Mouse (Mus musculus) midbrain, postnatal 0 days (tissue): ENCODE results near the gene Mgat4a. TPM values are rescaled to one million over a fixed set of nuclear protein-coding genes. Genes with fewer than 3 reads are reported as not detected.
"Not testable (repeated sequence)": the region's sequence is repeated elsewhere in the genome, so short reads cannot be mapped to it uniquely, and the experiment has no call there.

Source experiments
- ATAC-seq: fragments of 200-750 bp; cut with Nextera tagmentation; 2 replicates; pipeline ENCODE4 v1.8.0; 2017; ENCODE audit warnings: moderate number of reproducible peaks, mild to moderate bottlenecking, moderate TSS enrichment, moderate library complexity; ENCODE audit not compliant: low FRiP score
- DNase-seq: peaks from one replicate; pipeline ENCODE4 v3.0.0-alpha.2; 2015; ENCODE audit warnings: low spot score
- H3K27ac ChIP-seq: fragments of 300-500 bp; sonication (generic); 2 replicates; pipeline ENCODE4 v1.5.1; 2014; ENCODE audit warnings: low read depth, mild to moderate bottlenecking, low read length, mixed read lengths
- H3K27me3 ChIP-seq: fragments of 300-500 bp; sonication (generic); 2 replicates; pipeline ENCODE4 v1.6.1; 2014; ENCODE audit warnings: low read length, control low read depth, mixed read lengths; ENCODE audit not compliant: insufficient read depth
- H3K36me3 ChIP-seq: fragments of 300-500 bp; sonication (generic); 2 replicates; pipeline ENCODE4 v1.6.1; 2014; ENCODE audit warnings: low read length, control low read depth, mixed read lengths; ENCODE audit not compliant: insufficient read depth
- H3K4me1 ChIP-seq: fragments of 300-500 bp; sonication (generic); 2 replicates; pipeline ENCODE4 v1.6.1; 2014; ENCODE audit warnings: mild to moderate bottlenecking, control low read depth, antibody characterized with exemption, low read length, mixed read lengths; ENCODE audit not compliant: insufficient read depth
- H3K4me2 ChIP-seq: fragments of 300-500 bp; sonication (generic); 2 replicates; pipeline ENCODE4 v1.6.1; 2014; ENCODE audit warnings: low read depth, mild to moderate bottlenecking, low read length, mixed read lengths; ENCODE audit not compliant: poor library complexity, severe bottlenecking
- H3K4me3 ChIP-seq: fragments of 300-500 bp; sonication (generic); 2 replicates; pipeline ENCODE4 v1.5.1; 2014; ENCODE audit warnings: low read depth, mild to moderate bottlenecking, low read length, moderate library complexity
- H3K9ac ChIP-seq: fragments of 300-500 bp; sonication (generic); replicated peaks from 2 replicates; pipeline ENCODE4 v1.6.1; 2014; ENCODE audit warnings: mild to moderate bottlenecking, low read length, moderate library complexity, mixed read lengths; ENCODE audit not compliant: poor library complexity, severe bottlenecking
- H3K9me3 ChIP-seq: fragments of 300-500 bp; sonication (generic); 2 replicates; pipeline ENCODE4 v1.6.1; 2016; ENCODE audit warnings: low read length, control low read depth
- CTCF ChIP-seq: IDR thresholded peaks from 2 replicates; pipeline ENCODE4 v1.5.1; 2016; ENCODE audit warnings: antibody characterized with exemption, mild to moderate bottlenecking
- WGBS: fragments of 180-500 bp; shearing (Covaris S2); extraction: QIAGEN DNeasy Blood & Tissue Kit; methylation state at CpG from one replicate; pipeline ENCODE4 v1.1.7; 2014; 5-methylcytosine and 5-hydroxymethylcytosine counted together
- polyA plus RNA-seq: library from polyadenylated mRNA; unstranded; fragments of >200 nt; fragmentation: Nextera tagmentation; extraction: Ambion mirVana; gene quantifications from 2 replicates; pipeline ENCODE4 v1.2.1, GENCODE M21; 2015
- total RNA-seq: library from RNA; depleted of rRNA; stranded (reverse); fragments of >200 nt; gene quantifications from 2 replicates; pipeline ENCODE4 v1.2.3, GENCODE M21; 2014

Mgat4a gene
- total and polyA plus RNA-seq, 2 experiments from 2014 or later = 9.2 to 27.8 TPM

- H3K36me3 ChIP-seq = no peaks in the 10 kb centered on the region; the same call in 1 of the 2 replicates
Measured at GRCm38 (mm10) chr1:37505348-37505730, 35.5 kb downstream of the Mgat4a start.

DNA sequence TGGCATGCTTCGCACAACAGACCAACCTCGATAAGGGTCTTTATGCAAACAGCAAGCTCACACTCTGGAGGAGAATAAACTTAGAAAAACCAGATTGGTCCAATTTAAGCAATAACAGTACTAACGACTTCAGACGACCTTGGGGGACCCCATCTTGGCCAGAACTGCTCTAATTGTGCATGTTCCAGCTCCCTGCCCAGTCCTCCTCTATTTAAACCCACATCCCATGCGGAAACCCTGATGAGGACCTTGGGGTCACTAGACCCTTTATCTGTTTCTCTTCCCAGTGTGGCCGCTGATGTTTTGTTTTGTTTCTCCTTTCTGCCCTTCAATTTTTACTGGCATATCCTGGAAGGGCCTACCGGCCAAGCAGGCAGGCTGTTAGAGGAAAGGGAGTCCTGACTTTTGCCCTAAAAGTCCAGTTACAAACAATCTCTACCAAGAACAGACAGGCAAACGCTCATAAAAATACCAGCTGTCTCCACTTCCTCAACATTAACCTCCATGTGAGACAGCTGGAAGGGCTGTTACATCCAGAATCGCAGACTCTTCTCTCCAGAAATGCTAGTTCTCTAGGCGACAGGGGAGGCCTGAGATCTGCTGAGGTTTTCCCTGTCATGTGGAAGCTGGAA lies 36.0 kb downstream of the Mgat4a start:
- Histone ChIP-seq H3K36me3 (no peaks in the 10 kb centered on the region; the same call in 1 of the 2 replicates), H3K4me1 (no peaks in the 10 kb centered on the region), H3K9ac (no peak overlapping the region), H3K27me3 (no peaks in the 10 kb centered on the region), H3K9me3 (0 out of 2 replicates have a peak, but pooled peaks cover 3% of the 10 kb centered on the region), H3K4me3 (no peak overlapping the region), H3K27ac (no peak overlapping the region; the same call in 1 of the 2 replicates), H3K4me2 (no peak overlapping the region)
- ATAC-seq (no peak), DNase-seq (no peak)
- no peak for TF ChIP-seq CTCF
- 82% methylated on average over 10 of the region's 10 CpGs for WGBS

More at GRCm38 (mm10) chr1:37505348-37505730, 35.5 kb downstream of the Mgat4a start:
- no peaks in the 10 kb centered on the region for H3K4me1 ChIP-seq
- 94% methylated on average over 9 of the region's 9 CpGs for WGBS
- H3K9me3 ChIP-seq = 0 out of 2 replicates have a peak, but pooled peaks cover 3% of the 10 kb centered on the region
- ATAC-seq = no peak
- no peak for DNase-seq
- no peak overlapping the region for H3K4me2 ChIP-seq
- no peak overlapping the region; the same call in 1 of the 2 replicates for H3K27ac ChIP-seq
- H3K4me3 ChIP-seq = no peak overlapping the region
- H3K9ac ChIP-seq = no peak overlapping the region
- no peaks in the 10 kb centered on the region for H3K27me3 ChIP-seq
- TF ChIP-seq CTCF = no peak

DNA sequence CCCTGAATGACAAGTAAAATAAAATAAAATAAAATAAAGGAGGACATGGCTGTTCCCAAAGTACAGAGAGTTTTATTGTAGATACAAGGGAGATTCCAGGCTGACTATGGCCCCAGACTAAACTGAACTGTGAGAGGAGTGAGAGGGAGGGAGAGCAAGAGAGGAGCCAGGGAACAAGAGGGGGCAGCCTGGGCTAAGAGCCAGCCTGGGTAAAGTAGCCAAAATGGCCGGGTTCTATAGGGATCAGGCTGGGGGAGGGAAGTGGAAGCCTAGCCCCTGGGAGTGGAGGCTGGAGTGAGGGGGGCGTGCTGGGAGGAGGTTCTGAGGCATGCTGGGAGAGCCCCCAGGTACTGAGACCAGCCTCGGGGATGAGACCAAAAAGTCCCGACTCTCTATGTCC lies 37.2 kb downstream of the Mgat4a start:
- no peak for DNase-seq

GRCm38 (mm10) chr1:37502354-37502753 lies 38.5 kb downstream of the Mgat4a start:
- ATAC-seq (no peak), DNase-seq (no peak)
- no peaks in the 10 kb centered on the region for H3K4me1 ChIP-seq
- H3K27me3 ChIP-seq = no peaks in the 10 kb centered on the region
- 84% methylated on average over 9 of the region's 9 CpGs for WGBS
- H3K9ac ChIP-seq = no peak overlapping the region
- no peak overlapping the region for H3K4me2 ChIP-seq
- no peak overlapping the region for H3K4me3 ChIP-seq
- 0 out of 2 replicates have a peak, but pooled peaks cover 3% of the 10 kb centered on the region for H3K9me3 ChIP-seq
- no peak for TF ChIP-seq CTCF
- no peaks in the 10 kb centered on the region; the same call in 1 of the 2 replicates for H3K36me3 ChIP-seq
- no peak overlapping the region for H3K27ac ChIP-seq

More for the DNA sequence above, 37.2 kb downstream of the Mgat4a start:
- H3K9ac ChIP-seq = no peak overlapping the region
- no peak overlapping the region for H3K4me2 ChIP-seq
- no peaks in the 10 kb centered on the region for H3K4me1 ChIP-seq
- no peak overlapping the region for H3K27ac ChIP-seq
- WGBS = 75% methylated on average over 4 of the region's 4 CpGs
- no peaks in the 10 kb centered on the region for H3K27me3 ChIP-seq
- no peak overlapping the region for H3K4me3 ChIP-seq
- 0 out of 2 replicates have a peak, but pooled peaks cover 3% of the 10 kb centered on the region for H3K9me3 ChIP-seq
- TF ChIP-seq CTCF = no peak
- no peak for ATAC-seq
- no peaks in the 10 kb centered on the region; the same call in 1 of the 2 replicates for H3K36me3 ChIP-seq

DNA sequence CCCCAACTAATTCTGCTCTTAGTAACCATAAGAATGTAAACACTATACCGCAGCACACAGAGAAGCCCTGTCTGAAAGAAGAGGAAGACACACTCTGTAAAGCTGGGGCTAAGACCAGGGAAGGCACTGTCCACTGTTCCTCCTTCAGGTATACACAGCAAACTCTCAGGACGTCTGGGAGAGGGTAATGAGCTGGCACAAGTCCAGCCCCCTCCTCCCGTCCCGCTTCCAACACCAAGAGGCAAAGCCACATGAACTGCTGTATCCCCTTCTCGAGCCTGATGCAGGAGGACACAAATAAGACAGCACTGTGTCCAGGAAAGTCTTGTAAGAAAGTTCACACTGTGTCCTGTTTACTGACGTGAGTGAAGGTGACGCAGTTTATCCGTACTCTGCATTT lies 40.1 kb downstream of the Mgat4a start:
- DNase-seq (no peak), ATAC-seq (no peak)
- H3K27ac ChIP-seq = no peak overlapping the region
- H3K4me3 ChIP-seq = no peak overlapping the region
- no peaks in the 10 kb centered on the region for H3K4me1 ChIP-seq
- 65% methylated on average over 8 of the region's 8 CpGs for WGBS
- no peaks in the 10 kb centered on the region; the same call in 1 of the 2 replicates for H3K36me3 ChIP-seq
- TF ChIP-seq CTCF = no peak
- H3K4me2 ChIP-seq = no peak overlapping the region
- no peaks in the 10 kb centered on the region for H3K9me3 ChIP-seq
- no peaks in the 10 kb centered on the region for H3K27me3 ChIP-seq
- H3K9ac ChIP-seq = no peak overlapping the region

- H3K9ac ChIP-seq, H3K27ac ChIP-seq, H3K9me3 ChIP-seq, H3K36me3 ChIP-seq, H3K4me2 ChIP-seq, DNase-seq, H3K27me3 ChIP-seq, H3K4me3 ChIP-seq, H3K4me1 ChIP-seq, ATAC-seq: not testable (repeated sequence)
- whole genome bisulfite sequencing = 50% methylated on average over 1 of the region's 1 CpGs
Measured at GRCm38 (mm10) chr1:37499395-37499794, 41.4 kb downstream of the Mgat4a start.
